Mouse (Mus musculus) stomach, embryonic 16.5 days (tissue): ENCODE measurements around the gene Csnk1d. TPM values are rescaled to one million over a fixed set of nuclear protein-coding genes. Genes with fewer than 3 reads are reported as not detected.

Experiments
- ATAC-seq: fragments of 200-750 bp; cut with Nextera tagmentation; 2 replicates; pipeline ENCODE4 v1.8.0; 2017; ENCODE audit warnings: moderate number of reproducible peaks, moderate TSS enrichment; ENCODE audit not compliant: insufficient read depth, low FRiP score
- H3K27ac ChIP-seq: fragments of 300-500 bp; sonication (generic); 2 replicates; pipeline ENCODE4 v1.5.1; 2014; ENCODE audit warnings: low read length
- H3K27me3 ChIP-seq: fragments of 300-500 bp; sonication (generic); 2 replicates; pipeline ENCODE4 v1.6.1; 2014; ENCODE audit warnings: low read length, control low read depth, mixed read lengths; ENCODE audit not compliant: control insufficient read depth, insufficient read depth
- H3K36me3 ChIP-seq: fragments of 300-500 bp; sonication (generic); 2 replicates; pipeline ENCODE4 v1.6.1; 2014; ENCODE audit warnings: low read length; ENCODE audit not compliant: control insufficient read depth, insufficient read depth
- H3K4me1 ChIP-seq: fragments of 300-500 bp; sonication (generic); 2 replicates; pipeline ENCODE4 v1.6.1; 2014; ENCODE audit warnings: low read length, control low read depth, mixed read lengths; ENCODE audit not compliant: control insufficient read depth, insufficient read depth
- H3K4me2 ChIP-seq: fragments of 300-500 bp; sonication (generic); 2 replicates; pipeline ENCODE4 v1.6.1; 2014; ENCODE audit warnings: low read depth, low read length, mixed read lengths
- H3K4me3 ChIP-seq: fragments of 300-500 bp; sonication (generic); replicated peaks from 2 replicates; pipeline ENCODE4 v1.5.1; 2014; ENCODE audit warnings: mild to moderate bottlenecking, low read length
- H3K9ac ChIP-seq: fragments of 300-500 bp; sonication (generic); 2 replicates; pipeline ENCODE4 v1.6.1; 2014; ENCODE audit warnings: low read length
- H3K9me3 ChIP-seq: fragments of 300-500 bp; sonication (generic); replicated peaks from 2 replicates; pipeline ENCODE4 v1.6.1; 2016; ENCODE audit warnings: low read length, control low read depth; ENCODE audit not compliant: control insufficient read depth
- WGBS: fragments of 180-500 bp; shearing (Covaris S2); extraction: QIAGEN DNeasy Blood & Tissue Kit; methylation state at CpG from one replicate; pipeline ENCODE4 v1.1.7; 2014; 5-methylcytosine and 5-hydroxymethylcytosine counted together
- polyA plus RNA-seq: library from polyadenylated mRNA; unstranded; fragments of >200 nt; fragmentation: Nextera tagmentation; extraction: Ambion mirVana; gene quantifications from 2 replicates; pipeline ENCODE4 v1.2.1, GENCODE M21; 2015

Gene Csnk1d
- polyA plus RNA-seq, 1 experiment from 2014 or later = 104 TPM

- WGBS = 95% methylated on average over 4 of the region's 4 CpGs
- Histone ChIP-seq H3K9me3 (no peaks in the 10 kb centered on the region), H3K36me3 (no peaks in the 10 kb centered on the region), H3K4me1 (no peaks in the 10 kb centered on the region), H3K27me3 (no peaks in the 10 kb centered on the region), H3K4me2 (no peak overlapping the region), H3K4me3 (no peak overlapping the region), H3K9ac (no peak overlapping the region), H3K27ac (no peak overlapping the region)
- no peak for ATAC-seq
Observed at GRCm38 (mm10) chr11:120913796-120914195, 77.3 kb downstream of the Csnk1d start.

Other genes with a start within 250 kb of the Csnk1d start
- 3.9 and 8.1 TPM in 2 replicates for gene Hmga1b, start 228.5 kb downstream of the Csnk1d start, polyA plus RNA-seq
- gene Rfng, start 207.1 kb downstream of the Csnk1d start, polyA plus RNA-seq = 41.1 and 43.8 TPM in 2 replicates
- gene Gps1, start 207.1 kb downstream of the Csnk1d start, polyA plus RNA-seq = 166 and 167 TPM in 2 replicates
- 60.6 and 69.3 TPM in 2 replicates for gene Dus1l, start 194.9 kb downstream of the Csnk1d start, polyA plus RNA-seq
- gene Fasn, start 166.8 kb downstream of the Csnk1d start, polyA plus RNA-seq = 51.9 and 55.3 TPM in 2 replicates
- 5.2 and 5.3 TPM in 2 replicates for gene Ccdc57, start 58.5 kb downstream of the Csnk1d start, polyA plus RNA-seq
- gene Slc16a3, start 42.9 kb downstream of the Csnk1d start, polyA plus RNA-seq = 53.5 and 64.3 TPM in 2 replicates
- gene Cd7, start 48.1 kb upstream of the Csnk1d start, polyA plus RNA-seq = 2.2 and 2.3 TPM in 2 replicates
- 3.1 and 5.2 TPM in 2 replicates for gene Sectm1b, start 72.2 kb upstream of the Csnk1d start, polyA plus RNA-seq
- 0.99 and 1.3 TPM in 2 replicates for gene Sectm1a, start 89.9 kb upstream of the Csnk1d start, polyA plus RNA-seq
- gene Tex19.2, start 127.3 kb upstream of the Csnk1d start, polyA plus RNA-seq = not detected in 2 replicates
- 0.12 TPM in 1 of 2 replicates, not detected in the other for gene Tex19.1, start 154.8 kb upstream of the Csnk1d start, polyA plus RNA-seq
- 0.08 TPM in 1 of 2 replicates, not detected in the other for gene Uts2r, start 168.9 kb upstream of the Csnk1d start, polyA plus RNA-seq
- gene Hexdc, start 213.1 kb upstream of the Csnk1d start, polyA plus RNA-seq = 8.5 and 9.4 TPM in 2 replicates
- 29.4 and 30.4 TPM in 2 replicates for gene Ogfod3, start 213.4 kb upstream of the Csnk1d start, polyA plus RNA-seq
- 37.9 and 44.2 TPM in 2 replicates for gene Cybc1, start 238.0 kb upstream of the Csnk1d start, polyA plus RNA-seq
- gene Narf, start 245.9 kb upstream of the Csnk1d start, polyA plus RNA-seq = 52.8 and 65.6 TPM in 2 replicates